Mouse (Mus musculus) embryonic facial prominence, embryonic 15.5 days (tissue): Measurements from ENCODE around the gene Dtx3. TPM values are rescaled to one million over a fixed set of nuclear protein-coding genes. Genes with fewer than 3 reads are reported as not detected.
"Not testable (repeated sequence)": the region's sequence is repeated elsewhere in the genome, so short reads cannot be mapped to it uniquely, and the experiment has no call there.

Experiments
- ATAC-seq: fragments of 200-750 bp; cut with Nextera tagmentation; 2 replicates; pipeline ENCODE4 v1.8.0; 2017; ENCODE audit warnings: low read depth, moderate TSS enrichment; ENCODE audit not compliant: insufficient number of reproducible peaks, low FRiP score, low TSS enrichment
- H3K27ac ChIP-seq: fragments of 300-500 bp; sonication (generic); replicated peaks from 2 replicates; pipeline ENCODE4 v1.5.1; 2015; ENCODE audit warnings: mild to moderate bottlenecking, inconsistent platforms
- H3K27me3 ChIP-seq: fragments of 300-500 bp; sonication (generic); 2 replicates; pipeline ENCODE4 v1.6.1; 2015; ENCODE audit warnings: inconsistent platforms
- H3K36me3 ChIP-seq: fragments of 300-500 bp; sonication (generic); 2 replicates; pipeline ENCODE4 v1.6.1; 2015; ENCODE audit warnings: mild to moderate bottlenecking, inconsistent platforms
- H3K4me1 ChIP-seq: fragments of 300-500 bp; sonication (generic); 2 replicates; pipeline ENCODE4 v1.6.1; 2015; ENCODE audit warnings: inconsistent platforms
- H3K4me2 ChIP-seq: fragments of 300-500 bp; sonication (generic); replicated peaks from 2 replicates; pipeline ENCODE4 v1.6.1; 2015; ENCODE audit warnings: mild to moderate bottlenecking, inconsistent platforms
- H3K4me3 ChIP-seq: fragments of 300-500 bp; sonication (generic); replicated peaks from 2 replicates; pipeline ENCODE4 v1.5.1; 2015; ENCODE audit warnings: mild to moderate bottlenecking, inconsistent platforms
- H3K9ac ChIP-seq: fragments of 300-500 bp; sonication (generic); 2 replicates; pipeline ENCODE4 v1.6.1; 2015; ENCODE audit warnings: inconsistent platforms
- H3K9me3 ChIP-seq: fragments of 300-500 bp; sonication (generic); replicated peaks from 2 replicates; pipeline ENCODE4 v1.6.1; 2016; ENCODE audit warnings: inconsistent platforms
- WGBS: fragments of 180-500 bp; shearing (Covaris S2); methylation state at CpG from one replicate; pipeline ENCODE4 v1.1.7; 2015; 5-methylcytosine and 5-hydroxymethylcytosine counted together
- polyA plus RNA-seq: library from polyadenylated mRNA; unstranded; fragments of >200 nt; fragmentation: Nextera tagmentation; extraction: Ambion mirVana; gene quantifications from 2 replicates; pipeline ENCODE4 v1.2.1, GENCODE M21; 2015

Dtx3 gene
- polyA plus RNA-seq, 1 experiment from 2014 or later = 179 TPM

DNA sequence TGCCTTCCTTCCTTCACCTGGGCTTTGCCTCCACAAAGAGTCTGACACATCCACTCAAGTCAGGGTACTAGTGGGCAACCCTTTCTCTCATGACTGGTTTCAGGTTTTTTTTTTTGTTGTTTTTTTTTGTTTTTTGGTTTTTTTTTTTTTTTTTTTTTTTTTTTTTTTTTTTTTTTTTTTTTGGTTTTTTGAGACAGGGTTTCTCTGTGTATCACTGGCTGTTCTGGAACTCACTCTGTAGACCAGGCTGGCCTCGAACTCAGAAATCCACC, 3.5 kb downstream of the Dtx3 start:
- Histone ChIP-seq H3K36me3 (peaks cover 27% of the 10 kb centered on the region), H3K27ac (0 out of 2 replicates have a peak overlapping the region, but pooled peaks have one; percentile 98), H3K4me1 (peaks cover 69% of the 10 kb centered on the region)
- not testable (repeated sequence) for H3K9ac ChIP-seq, ATAC-seq, H3K4me2 ChIP-seq, H3K4me3 ChIP-seq, H3K27me3 ChIP-seq, H3K9me3 ChIP-seq
- WGBS = 81% methylated on average over 1 of the region's 1 CpGs

DNA sequence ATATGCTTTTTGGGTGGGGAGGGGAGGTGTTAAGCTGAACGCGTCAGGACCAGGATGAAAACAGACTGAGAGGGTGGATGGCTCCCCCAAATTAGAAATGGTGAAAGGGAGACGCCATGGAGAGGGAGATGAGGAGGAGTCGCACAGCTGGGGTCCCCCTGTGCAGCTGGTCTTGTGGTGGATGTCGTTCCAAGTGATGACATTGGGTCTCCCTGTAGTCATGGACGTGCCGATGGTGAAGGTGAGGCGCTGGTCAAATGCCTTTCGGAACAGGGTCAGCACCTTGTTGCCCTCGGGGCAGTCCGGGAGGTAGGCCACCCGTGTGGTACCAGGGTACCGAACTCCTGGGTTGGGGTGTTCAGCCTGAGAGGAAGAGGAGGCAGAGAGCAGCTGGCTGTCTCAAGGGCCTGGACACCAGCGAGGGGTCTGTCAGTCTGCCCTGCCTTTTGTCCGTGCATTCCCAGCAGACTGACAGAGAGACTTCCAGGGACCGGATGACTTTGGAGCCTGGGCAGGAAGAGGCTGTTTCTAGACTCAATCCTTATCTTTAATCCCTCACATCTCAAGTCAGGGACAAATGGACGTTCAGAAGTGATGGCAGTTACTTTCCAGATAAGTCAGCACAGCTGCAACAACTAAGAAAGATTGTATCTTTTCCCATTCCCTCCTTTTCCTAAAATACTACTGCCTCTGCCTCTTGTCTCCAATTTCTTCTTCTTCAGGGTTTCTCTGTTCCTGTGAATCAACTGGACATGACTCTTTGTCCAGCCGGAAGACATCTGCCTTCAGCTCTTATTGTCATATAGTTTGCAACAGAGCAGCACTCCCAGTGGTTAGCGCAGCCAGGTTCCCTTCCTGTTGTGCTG, 4.1 kb downstream of the Dtx3 start:
- no peak for ATAC-seq
- peak overlapping the region; percentile 98 for H3K27ac ChIP-seq
- 70% methylated on average over 19 of the region's 19 CpGs for WGBS
- peaks cover 32% of the 10 kb centered on the region for H3K36me3 ChIP-seq
- H3K9ac ChIP-seq = no peak overlapping the region
- peak overlapping the region; percentile 93 for H3K4me2 ChIP-seq
- no peaks in the 10 kb centered on the region for H3K9me3 ChIP-seq
- H3K27me3 ChIP-seq = no peaks in the 10 kb centered on the region
- H3K4me3 ChIP-seq = peak overlapping the region; percentile 74; the same call in 1 of the 2 replicates
- peaks cover 67% of the 10 kb centered on the region for H3K4me1 ChIP-seq

- H3K9ac ChIP-seq = peak overlapping the region; percentile 18; the same call in 1 of the 2 replicates
- H3K27ac ChIP-seq = peak overlapping the region; percentile 98
- peak overlapping the region; percentile 93 for H3K4me2 ChIP-seq
- H3K4me1 ChIP-seq = peaks cover 64% of the 10 kb centered on the region
- no peaks in the 10 kb centered on the region for H3K9me3 ChIP-seq
- peak overlapping the region; percentile 74 for H3K4me3 ChIP-seq
- ATAC-seq = no peak
- H3K36me3 ChIP-seq = peaks cover 41% of the 10 kb centered on the region
- 30% methylated on average over 14 of the region's 14 CpGs for WGBS
- H3K27me3 ChIP-seq = no peaks in the 10 kb centered on the region
Observed at GRCm38 (mm10) chr10:127190398-127191190, 4.9 kb downstream of the Dtx3 start.

DNA sequence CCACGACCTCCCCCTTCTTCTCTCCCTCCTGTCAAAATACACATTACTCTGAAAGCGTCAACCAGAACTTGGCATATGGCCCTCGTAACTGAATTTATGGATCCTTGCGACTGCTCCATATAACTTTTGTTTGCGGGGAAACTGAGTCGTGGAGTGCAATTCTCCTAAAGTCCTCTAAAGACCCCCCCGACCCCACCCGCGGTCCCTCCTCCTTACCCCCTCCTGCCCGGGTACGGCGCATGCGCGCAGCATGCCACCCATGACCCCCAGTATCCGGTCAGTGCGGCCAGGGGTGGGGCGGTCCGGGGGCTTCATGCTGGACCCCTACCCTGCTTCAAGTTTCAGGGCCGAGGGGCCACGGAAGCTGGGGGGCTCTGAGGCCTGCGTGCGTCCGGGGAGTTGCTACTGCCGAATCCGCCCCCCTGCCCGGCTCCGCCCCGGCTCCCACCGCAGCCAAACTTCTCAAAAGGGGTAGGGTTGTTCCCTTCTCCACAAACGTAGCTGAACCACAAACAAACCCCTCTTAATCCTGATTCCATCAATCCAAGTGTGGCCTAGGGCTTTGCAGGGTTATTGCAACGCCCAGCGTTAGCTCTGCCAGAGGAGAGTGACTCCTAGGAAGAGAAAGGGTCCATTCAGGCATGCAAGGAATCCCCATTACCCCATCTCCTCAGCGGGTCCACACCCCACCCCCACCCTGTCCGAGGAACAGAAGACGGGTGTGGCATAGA, 5.7 kb downstream of the Dtx3 start, which contains the start of gene Arhgef25:
Gene Arhgef25, minus strand, starts transcription at position 433 of the 731 bp plus-strand sequence.
- peaks cover 65% of the 10 kb centered on the region for H3K4me1 ChIP-seq
- ATAC-seq = peak; percentile 66
- no peaks in the 10 kb centered on the region for H3K27me3 ChIP-seq
- H3K36me3 ChIP-seq = peaks cover 47% of the 10 kb centered on the region
- H3K9me3 ChIP-seq = no peaks in the 10 kb centered on the region
- peak within 1 kb of the TSS; percentile 74 for H3K9ac ChIP-seq
- peak within 1 kb of the TSS; percentile 93 for H3K4me2 ChIP-seq
- 1% methylated on average over 35 of the region's 35 CpGs for WGBS
- H3K4me3 ChIP-seq = peak within 1 kb of the TSS; percentile 74
- H3K27ac ChIP-seq = peak within 1 kb of the TSS; percentile 98

DNA sequence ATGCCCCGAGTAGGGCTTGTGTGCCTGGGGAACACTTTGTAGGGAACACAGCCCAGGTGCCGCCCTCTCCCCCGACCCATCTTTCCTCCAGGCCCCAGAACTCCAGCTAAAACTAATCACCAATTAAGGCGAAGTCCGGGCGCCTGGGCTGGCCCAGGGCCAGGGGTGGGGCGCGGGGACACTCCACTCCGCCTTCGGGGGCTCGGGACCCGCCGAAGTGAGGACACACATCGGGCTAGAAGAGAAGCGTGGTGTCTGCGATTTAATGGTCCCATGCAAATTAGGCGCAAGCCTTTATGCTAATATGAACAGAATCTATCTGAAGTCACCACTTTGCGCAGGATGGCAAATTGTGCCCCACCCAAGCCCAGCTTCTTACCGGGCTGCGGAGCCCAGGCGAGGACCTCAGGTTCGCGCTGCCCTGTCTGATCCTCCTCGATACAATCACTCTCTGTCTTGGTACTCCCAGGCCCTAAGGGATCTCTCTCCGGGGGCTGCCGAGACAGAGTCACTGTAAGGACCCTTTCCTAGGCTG, 6.3 kb downstream of the Dtx3 start:
- Histone ChIP-seq H3K27ac (peak overlapping the region; percentile 98), H3K9me3 (no peaks in the 10 kb centered on the region), H3K27me3 (peaks cover 5% of the 10 kb centered on the region; the same call in 1 of the 2 replicates), H3K9ac (peak overlapping the region; percentile 74), H3K36me3 (peaks cover 53% of the 10 kb centered on the region), H3K4me2 (peak overlapping the region; percentile 93), H3K4me3 (peak overlapping the region; percentile 74), H3K4me1 (peaks cover 65% of the 10 kb centered on the region)
- WGBS = under 1% methylated on average over 26 of the region's 26 CpGs
- peak; percentile 11; the same call in 1 of the 2 replicates for ATAC-seq

- no peaks in the 10 kb centered on the region for H3K9me3 ChIP-seq
- under 1% methylated on average over 44 of the region's 46 CpGs for WGBS
- H3K27me3 ChIP-seq = peaks cover 5% of the 10 kb centered on the region; the same call in 1 of the 2 replicates
- ATAC-seq = peak; percentile 83
- H3K27ac ChIP-seq = peak overlapping the region; percentile 98
- H3K36me3 ChIP-seq = peaks cover 59% of the 10 kb centered on the region
- peak overlapping the region; percentile 74 for H3K9ac ChIP-seq
- peaks cover 69% of the 10 kb centered on the region for H3K4me1 ChIP-seq
- H3K4me2 ChIP-seq = peak overlapping the region; percentile 93
- H3K4me3 ChIP-seq = peak overlapping the region; percentile 74
Observed at GRCm38 (mm10) chr10:127188465-127189115, 6.9 kb downstream of the Dtx3 start.

GRCm38 (mm10) chr10:127188079-127188453, 7.5 kb downstream of the Dtx3 start:
- WGBS = under 1% methylated on average over 19 of the region's 21 CpGs
- H3K4me2 ChIP-seq = peak overlapping the region; percentile 93
- H3K4me3 ChIP-seq = peak overlapping the region; percentile 74
- H3K4me1 ChIP-seq = peaks cover 66% of the 10 kb centered on the region
- H3K9me3 ChIP-seq = no peaks in the 10 kb centered on the region
- peaks cover 57% of the 10 kb centered on the region for H3K36me3 ChIP-seq
- no peak for ATAC-seq
- H3K9ac ChIP-seq = peak overlapping the region; percentile 74
- peak overlapping the region; percentile 98 for H3K27ac ChIP-seq
- peaks cover 5% of the 10 kb centered on the region; the same call in 1 of the 2 replicates for H3K27me3 ChIP-seq

DNA sequence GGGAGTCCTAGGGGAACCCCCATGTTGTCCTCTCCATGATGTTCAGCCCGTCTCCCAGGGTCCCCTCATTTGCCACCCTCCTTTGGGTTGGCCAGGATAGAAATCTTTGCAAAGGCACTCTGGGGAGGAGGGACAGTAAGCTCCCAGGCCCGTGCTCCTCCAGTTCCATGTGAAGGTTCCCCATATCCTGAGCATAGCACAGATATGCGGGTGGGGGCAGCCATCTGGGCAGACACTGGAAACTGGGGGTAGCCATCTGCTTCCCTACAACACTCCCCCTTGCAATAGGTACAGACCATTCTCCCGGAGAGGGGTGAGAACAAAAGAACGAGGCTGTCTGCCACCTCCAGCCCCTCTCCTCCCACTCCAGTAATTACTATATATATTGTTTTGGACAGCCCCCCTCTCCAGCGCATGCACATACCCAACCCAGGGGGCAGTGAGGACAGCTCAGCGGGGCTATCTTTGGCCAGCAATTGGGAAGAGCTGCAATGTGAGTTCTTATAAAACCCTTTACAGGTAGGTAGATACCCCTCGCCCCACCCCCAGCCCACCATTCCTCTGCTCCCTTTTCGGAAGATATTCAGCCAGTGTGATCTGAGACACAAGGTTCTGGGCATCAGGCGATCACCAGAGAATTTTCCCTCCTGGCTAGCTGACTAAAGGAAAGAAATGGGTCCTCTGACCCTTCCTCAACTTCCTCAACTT, 8.0 kb downstream of the Dtx3 start:
- H3K4me1 ChIP-seq = peaks cover 61% of the 10 kb centered on the region
- H3K4me2 ChIP-seq = peak overlapping the region; percentile 93
- peak overlapping the region; percentile 98 for H3K27ac ChIP-seq
- H3K27me3 ChIP-seq = peaks cover 8% of the 10 kb centered on the region
- H3K36me3 ChIP-seq = peaks cover 55% of the 10 kb centered on the region
- no peaks in the 10 kb centered on the region for H3K9me3 ChIP-seq
- WGBS = 51% methylated on average over 10 of the region's 10 CpGs
- ATAC-seq = no peak
- peak overlapping the region; percentile 74 for H3K4me3 ChIP-seq
- H3K9ac ChIP-seq = peak overlapping the region; percentile 74; the same call in 1 of the 2 replicates

GRCm38 (mm10) chr10:127186451-127186850, 9.1 kb downstream of the Dtx3 start:
- Histone ChIP-seq H3K27ac (no peak overlapping the region), H3K27me3 (peaks cover 9% of the 10 kb centered on the region), H3K4me2 (no peak overlapping the region), H3K9me3 (no peaks in the 10 kb centered on the region), H3K36me3 (peaks cover 54% of the 10 kb centered on the region), H3K4me1 (peaks cover 56% of the 10 kb centered on the region), H3K4me3 (no peak overlapping the region), H3K9ac (no peak overlapping the region)
- 79% methylated on average over 1 of the region's 1 CpGs for WGBS
- ATAC-seq = no peak

DNA sequence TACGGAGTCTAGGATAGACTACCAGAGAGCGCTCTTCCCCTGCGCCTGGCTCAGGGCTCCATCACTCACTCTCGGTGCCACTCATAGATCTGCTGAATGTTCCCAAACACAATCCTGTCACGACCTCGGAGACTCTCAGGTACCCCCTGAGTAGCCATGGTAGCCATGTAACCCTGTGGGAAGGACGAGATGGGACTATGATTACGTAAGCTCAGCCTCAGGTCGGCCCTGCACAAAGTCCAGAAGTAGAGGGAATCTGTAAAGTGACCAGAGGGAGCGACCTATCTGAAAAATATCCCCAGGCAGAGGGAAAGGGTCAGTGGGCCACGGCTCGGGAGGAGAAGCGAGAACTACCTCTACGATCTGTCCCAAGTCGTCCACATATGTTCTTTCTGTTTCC, 10.0 kb downstream of the Dtx3 start:
- Histone ChIP-seq H3K27ac (no peak overlapping the region), H3K4me3 (no peak overlapping the region), H3K4me1 (peaks cover 50% of the 10 kb centered on the region), H3K9ac (no peak overlapping the region), H3K9me3 (no peaks in the 10 kb centered on the region), H3K27me3 (peaks cover 18% of the 10 kb centered on the region), H3K4me2 (no peak overlapping the region), H3K36me3 (peaks cover 44% of the 10 kb centered on the region)
- ATAC-seq = no peak
- 81% methylated on average over 15 of the region's 15 CpGs for WGBS
